Mouse (Mus musculus): ENCODE data around the gene Tbx2. TPM values are rescaled to one million over a fixed set of nuclear protein-coding genes. Genes with fewer than 3 reads are reported as not detected.

Gene Tbx2
- polyA plus RNA-seq (2012; ENCODE audit: low replicate concordance), result 0.47 and 1.3 TPM in 2 replicates

GRCm38 (mm10) chr11:85832231-85832924 is at the start of gene Tbx2:
Gene Tbx2 (plus strand): TSS chr11:85832551.

GRCm38 (mm10) chr11:85850233-85850632 is 17.9 kb downstream of the Tbx2 start, which contains the start of gene Gm11444:
Gene Gm11444 (minus strand): TSS chr11:85850333.

GRCm38 (mm10) chr11:85885665-85886428 is 53.5 kb downstream of the Tbx2 start, which contains the start of gene Tbx4:
Gene Tbx4 (plus strand): TSS chr11:85886422.

Other genes starting within 250 kb of the Tbx2 start
- gene Gm11444, start 17.8 kb downstream of the Tbx2 start, polyA plus RNA-seq (2012; ENCODE audit: low replicate concordance), result not detected in 2 replicates
- gene Tbx4, start 53.9 kb downstream of the Tbx2 start, polyA plus RNA-seq (2012; ENCODE audit: low replicate concordance), result 0.04 TPM in 1 of 2 replicates, not detected in the other

Data from hematopoietic multipotent progenitor cell, adult 10-12 weeks (in vitro differentiated cells).